Mouse (Mus musculus) forebrain, embryonic 14.5 days (tissue): ENCODE measurements around the gene Ifnar1. TPM values are rescaled to one million over a fixed set of nuclear protein-coding genes. Genes with fewer than 3 reads are reported as not detected.
A peak's percentile ranks its signal among the peaks of the same experiment; 100 is the strongest.

Experiments
- ATAC-seq: fragments of 200-750 bp; cut with Nextera tagmentation; 2 replicates; pipeline ENCODE4 v1.8.0; 2017; ENCODE audit warnings: mild to moderate bottlenecking, moderate library complexity
- DNase-seq: peaks from one replicate; pipeline ENCODE4 v3.0.0-alpha.2; 2015; ENCODE audit warnings: low spot score
- H3K27ac ChIP-seq: fragments of 300-500 bp; sonication (generic); 2 replicates; pipeline ENCODE4 v1.5.1; 2014; ENCODE audit warnings: low read depth, mild to moderate bottlenecking, control low read depth, low read length, moderate library complexity
- H3K27me3 ChIP-seq: fragments of 300-500 bp; sonication (generic); replicated peaks from 2 replicates; pipeline ENCODE4 v1.6.1; 2014; ENCODE audit warnings: low read length, control low read depth, mixed read lengths; ENCODE audit not compliant: control insufficient read depth, insufficient read depth
- H3K36me3 ChIP-seq: fragments of 300-500 bp; sonication (generic); 2 replicates; pipeline ENCODE4 v1.6.1; 2014; ENCODE audit warnings: low read length, control low read depth; ENCODE audit not compliant: control insufficient read depth, insufficient read depth
- H3K4me1 ChIP-seq: fragments of 300-500 bp; sonication (generic); 2 replicates; pipeline ENCODE4 v1.6.1; 2014; ENCODE audit warnings: antibody characterized with exemption, low read length, control low read depth; ENCODE audit not compliant: control insufficient read depth, insufficient read depth
- H3K4me2 ChIP-seq: fragments of 300-500 bp; sonication (generic); 2 replicates; pipeline ENCODE4 v1.6.1; 2014; ENCODE audit warnings: mild to moderate bottlenecking, control low read depth, low read length
- H3K4me3 ChIP-seq: fragments of 300-500 bp; sonication (generic); 2 replicates; pipeline ENCODE4 v1.5.1; 2014; ENCODE audit warnings: low read depth, low read length, control low read depth
- H3K9ac ChIP-seq: fragments of 300-500 bp; sonication (generic); 2 replicates; pipeline ENCODE4 v1.6.1; 2014; ENCODE audit warnings: mild to moderate bottlenecking, low read length, control low read depth, moderate library complexity
- H3K9me3 ChIP-seq: fragments of 300-500 bp; sonication (generic); replicated peaks from 2 replicates; pipeline ENCODE4 v1.6.1; 2016; ENCODE audit warnings: low read length, control low read depth, mixed read lengths; ENCODE audit not compliant: control insufficient read depth
- WGBS: fragments of 180-500 bp; shearing (Covaris S2); extraction: QIAGEN DNeasy Blood & Tissue Kit; methylation state at CpG from one replicate; pipeline ENCODE4 v1.1.7; 2014; 5-methylcytosine and 5-hydroxymethylcytosine counted together
- polyA plus RNA-seq: library from polyadenylated mRNA; unstranded; fragments of >200 nt; fragmentation: Nextera tagmentation; extraction: Ambion mirVana; gene quantifications from 2 replicates; pipeline ENCODE4 v1.2.1, GENCODE M21; 2014

Ifnar1 gene
- polyA plus RNA-seq, 1 experiment from 2014 or later, result 40.4 TPM

DNA sequence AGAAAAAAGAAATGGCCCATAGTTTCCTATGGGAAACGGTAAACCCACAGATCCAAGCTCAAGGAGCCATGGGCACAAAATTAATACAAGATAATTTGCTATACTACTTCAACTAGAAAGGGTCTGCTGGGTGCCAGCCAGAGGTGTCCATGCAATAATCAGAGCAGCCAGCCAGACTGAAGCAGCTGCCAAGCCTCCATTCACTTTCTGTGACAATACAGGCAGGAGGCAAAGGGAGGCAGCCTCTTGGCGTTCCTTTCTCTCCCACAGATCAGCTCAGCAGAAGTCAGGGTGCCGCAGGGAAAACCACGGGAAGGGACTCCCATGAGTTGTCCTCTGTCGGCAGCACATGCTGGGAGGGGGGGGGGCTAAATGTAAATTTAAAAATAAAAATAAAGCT, 26.1 kb upstream of the Ifnar1 start:
- Histone ChIP-seq H3K4me2 (no peak overlapping the region), H3K27ac (no peak overlapping the region), H3K36me3 (no peaks in the 10 kb centered on the region), H3K4me3 (no peak overlapping the region), H3K9ac (no peak overlapping the region), H3K4me1 (peaks cover 3% of the 10 kb centered on the region; the same call in 1 of the 2 replicates), H3K9me3 (no peaks in the 10 kb centered on the region), H3K27me3 (no peaks in the 10 kb centered on the region)
- WGBS, result 11% methylated on average over 5 of the region's 5 CpGs
- ATAC-seq, result peak; percentile 80
- DNase-seq, result peak; percentile 85

DNA sequence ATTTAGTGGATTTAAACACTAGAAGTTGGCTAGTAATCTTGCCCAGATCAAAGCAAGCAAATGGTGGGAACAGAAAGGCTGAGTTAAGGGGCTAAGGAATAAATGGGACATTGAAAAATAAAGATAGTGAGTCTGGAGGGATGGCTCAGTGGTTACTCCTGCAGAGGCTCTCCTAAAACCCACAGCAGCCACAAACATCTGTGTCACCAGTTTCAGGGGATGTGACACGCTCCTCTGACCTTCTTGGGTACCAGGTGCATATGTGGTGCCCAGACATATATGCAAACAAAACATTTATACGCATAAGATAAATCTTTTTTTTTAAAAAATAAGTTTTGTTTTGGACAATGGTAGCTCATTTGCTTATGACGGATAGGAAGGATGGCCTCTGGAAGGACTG, 25.6 kb upstream of the Ifnar1 start:
- ATAC-seq (no peak), DNase-seq (no peak)
- Histone ChIP-seq H3K9me3 (no peaks in the 10 kb centered on the region), H3K36me3 (no peaks in the 10 kb centered on the region), H3K4me1 (peaks cover 3% of the 10 kb centered on the region; the same call in 1 of the 2 replicates), H3K9ac (no peak overlapping the region), H3K4me2 (no peak overlapping the region), H3K27ac (no peak overlapping the region), H3K4me3 (no peak overlapping the region), H3K27me3 (no peaks in the 10 kb centered on the region)
- 89% methylated on average over 3 of the region's 3 CpGs for WGBS

DNA sequence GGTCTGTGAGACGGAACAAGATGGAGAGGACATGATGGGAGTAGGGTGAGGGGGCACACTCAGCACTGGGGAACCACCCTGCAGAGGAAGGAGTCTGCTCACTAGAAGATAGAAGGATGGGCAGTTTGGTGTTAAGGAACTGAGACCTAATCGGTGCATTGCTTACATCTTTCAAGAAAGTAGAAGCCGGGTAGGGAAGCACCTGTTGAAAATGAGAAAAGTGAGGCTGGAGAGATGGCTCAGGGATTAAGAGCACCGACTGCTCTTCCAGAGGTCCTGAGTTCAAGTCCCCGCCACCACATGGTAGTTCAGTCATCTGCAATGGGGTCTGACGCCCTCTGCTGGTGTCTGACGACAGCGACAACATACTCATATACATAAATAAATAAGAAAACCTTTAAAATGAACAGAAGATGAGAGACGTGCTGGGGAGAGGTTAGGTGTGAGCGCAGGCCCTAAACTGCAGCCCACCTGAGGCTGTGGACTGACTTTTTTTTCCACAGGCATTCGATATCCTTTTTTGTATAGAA, 25.1 kb upstream of the Ifnar1 start:
- no peak overlapping the region for H3K27ac ChIP-seq

DNA sequence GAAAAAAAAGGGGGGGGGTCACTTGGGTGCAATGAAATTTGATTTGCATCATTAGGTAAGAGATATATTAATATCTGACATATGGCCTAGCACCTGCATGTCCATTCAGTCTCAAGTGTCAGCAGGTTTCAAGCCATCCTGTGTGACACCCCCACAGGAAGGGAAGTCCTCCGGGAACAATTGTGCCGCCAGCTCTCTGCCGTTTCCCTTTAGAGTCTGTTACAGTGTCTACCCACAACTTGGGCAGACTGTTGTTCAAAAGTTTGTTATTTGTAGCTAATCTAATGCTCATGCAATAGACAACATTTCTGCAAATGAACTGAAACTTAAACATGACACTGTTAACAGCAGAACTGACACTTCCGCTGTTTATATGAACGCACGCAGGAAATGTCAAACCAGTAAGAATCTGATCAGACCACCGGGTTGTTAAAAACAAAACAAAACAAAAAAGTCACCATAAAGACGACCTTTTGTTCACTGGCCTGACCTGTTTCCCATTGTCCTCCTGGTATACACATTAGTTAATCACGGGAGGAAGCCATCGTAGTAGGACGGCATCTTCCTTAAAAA, 23.9 kb upstream of the Ifnar1 start:
- Histone ChIP-seq H3K36me3 (no peaks in the 10 kb centered on the region), H3K4me3 (no peak overlapping the region), H3K9me3 (no peaks in the 10 kb centered on the region), H3K27ac (no peak overlapping the region), H3K4me1 (peaks cover 14% of the 10 kb centered on the region), H3K4me2 (no peak overlapping the region), H3K9ac (no peak overlapping the region), H3K27me3 (no peaks in the 10 kb centered on the region)
- WGBS, result 77% methylated on average over 11 of the region's 11 CpGs
- DNase-seq (no peak), ATAC-seq (no peak)

More for the DNA sequence above, 25.1 kb upstream of the Ifnar1 start:
- Histone ChIP-seq H3K4me3 (no peak overlapping the region), H3K4me1 (peaks cover 3% of the 10 kb centered on the region; the same call in 1 of the 2 replicates), H3K36me3 (no peaks in the 10 kb centered on the region), H3K9me3 (no peaks in the 10 kb centered on the region), H3K9ac (no peak overlapping the region), H3K4me2 (no peak overlapping the region), H3K27me3 (no peaks in the 10 kb centered on the region)
- DNase-seq (no peak), ATAC-seq (no peak)
- 75% methylated on average over 11 of the region's 11 CpGs for WGBS

DNA sequence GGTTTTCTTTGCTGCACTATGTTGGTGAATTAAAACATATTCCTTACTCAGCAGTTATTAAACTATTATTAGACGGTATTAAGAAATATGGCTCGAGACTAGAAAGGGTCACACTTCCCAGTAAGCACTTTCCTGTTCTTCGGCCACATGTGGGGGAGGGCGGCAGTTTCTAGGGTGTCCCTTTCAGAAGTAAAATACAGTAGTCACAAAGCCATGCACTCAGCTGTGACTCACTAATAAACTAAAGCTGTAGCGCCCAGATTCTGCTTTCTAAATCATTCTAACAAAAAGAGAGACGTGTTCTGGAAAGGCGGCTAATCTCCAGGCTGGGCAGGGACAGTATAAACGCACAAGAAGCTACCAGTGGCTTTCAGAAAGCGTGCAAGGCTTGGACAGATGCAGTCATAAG, 23.3 kb upstream of the Ifnar1 start:
- Histone ChIP-seq H3K4me1 (peaks cover 20% of the 10 kb centered on the region), H3K27me3 (no peaks in the 10 kb centered on the region), H3K9ac (no peak overlapping the region), H3K27ac (no peak overlapping the region), H3K4me3 (no peak overlapping the region), H3K36me3 (no peaks in the 10 kb centered on the region), H3K4me2 (no peak overlapping the region), H3K9me3 (no peaks in the 10 kb centered on the region)
- 63% methylated on average over 9 of the region's 9 CpGs for WGBS
- DNase-seq (no peak), ATAC-seq (no peak)

DNA sequence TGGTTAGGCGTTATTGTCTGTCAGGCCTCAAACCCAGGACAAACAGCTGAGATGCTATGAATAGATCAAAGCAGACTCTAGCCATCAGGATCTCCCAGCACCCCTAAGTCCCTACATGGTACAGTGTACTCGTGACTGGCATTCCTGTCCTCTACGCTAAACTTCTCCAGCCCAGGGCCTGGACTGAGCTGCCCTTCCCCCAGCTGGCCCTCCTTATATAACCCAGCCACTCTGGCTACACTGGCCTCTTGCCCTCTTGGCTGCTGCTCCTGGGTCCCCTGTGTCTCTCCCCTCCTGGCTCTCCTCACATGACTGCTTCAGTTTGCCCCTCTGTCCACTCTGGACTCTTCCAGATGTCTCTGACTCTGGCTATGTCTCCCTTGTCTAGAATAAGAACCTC, 22.4 kb upstream of the Ifnar1 start:
- no peak for DNase-seq
- H3K9ac ChIP-seq, result no peak overlapping the region
- H3K9me3 ChIP-seq, result no peaks in the 10 kb centered on the region
- peaks cover 20% of the 10 kb centered on the region for H3K4me1 ChIP-seq
- no peak for ATAC-seq
- no peak overlapping the region for H3K4me2 ChIP-seq
- H3K36me3 ChIP-seq, result no peaks in the 10 kb centered on the region
- no peaks in the 10 kb centered on the region for H3K27me3 ChIP-seq
- WGBS, result 85% methylated on average over 3 of the region's 3 CpGs
- H3K27ac ChIP-seq, result no peak overlapping the region
- H3K4me3 ChIP-seq, result no peak overlapping the region

DNA sequence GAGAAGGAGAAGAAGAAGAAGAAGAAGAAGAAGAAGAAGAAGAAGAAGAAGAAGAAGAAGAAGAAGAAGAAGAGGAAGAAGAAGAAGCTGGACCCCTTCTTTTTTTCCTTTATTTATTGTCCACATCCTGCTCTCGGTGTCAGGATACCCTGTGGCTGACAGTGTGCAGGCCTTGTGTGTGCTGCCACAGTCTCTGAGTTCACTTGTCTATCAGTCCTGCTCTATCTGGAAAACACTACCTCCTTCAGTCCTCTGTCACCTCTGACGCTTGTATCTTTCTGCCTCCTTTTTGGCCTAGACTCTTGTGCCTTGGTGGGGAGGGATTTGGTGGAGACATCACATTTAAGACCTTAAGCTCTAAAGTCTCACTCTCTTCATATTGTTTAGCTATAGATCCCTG, 21.6 kb upstream of the Ifnar1 start:
- Histone ChIP-seq H3K9me3 (no peaks in the 10 kb centered on the region), H3K4me2 (no peak overlapping the region), H3K4me1 (peaks cover 20% of the 10 kb centered on the region), H3K9ac (no peak overlapping the region), H3K27ac (no peak overlapping the region), H3K27me3 (no peaks in the 10 kb centered on the region), H3K4me3 (no peak overlapping the region), H3K36me3 (no peaks in the 10 kb centered on the region)
- DNase-seq (no peak), ATAC-seq (no peak)
- WGBS, result 90% methylated on average over 2 of the region's 2 CpGs

DNA sequence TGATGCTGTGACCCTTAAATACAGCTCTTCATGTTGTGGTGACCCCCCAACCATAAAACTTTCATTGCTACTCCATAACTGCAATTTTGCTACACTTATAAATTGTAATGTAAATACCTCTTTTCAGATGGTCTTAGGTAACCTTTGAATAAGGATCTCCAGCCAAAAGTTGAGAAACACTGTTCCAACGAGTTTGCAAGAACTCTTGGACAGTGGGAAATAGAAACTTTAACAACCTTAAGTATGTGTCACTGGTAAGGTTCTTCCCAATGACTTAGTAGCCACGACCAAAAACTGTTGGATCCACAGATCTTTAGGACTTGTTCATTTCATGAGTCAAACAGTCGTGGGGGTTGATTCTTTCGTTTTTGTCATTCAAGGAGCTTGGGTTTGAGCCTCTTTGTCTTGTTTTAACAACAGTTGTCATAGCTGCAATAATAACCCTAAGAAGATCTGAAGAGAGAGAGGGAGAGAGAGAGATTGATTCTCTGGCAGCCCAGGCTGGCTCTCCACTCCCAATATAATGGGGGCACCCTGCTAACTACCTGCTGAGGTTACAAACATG, 21.1 kb upstream of the Ifnar1 start:
- no peak overlapping the region for H3K27ac ChIP-seq
- H3K4me2 ChIP-seq, result peak overlapping the region; percentile 91
- 86% methylated on average over 4 of the region's 4 CpGs for WGBS
- H3K9ac ChIP-seq, result peak overlapping the region; percentile 71; the same call in 1 of the 2 replicates
- peaks cover 20% of the 10 kb centered on the region for H3K4me1 ChIP-seq
- H3K36me3 ChIP-seq, result no peaks in the 10 kb centered on the region
- no peaks in the 10 kb centered on the region for H3K9me3 ChIP-seq
- DNase-seq (no peak), ATAC-seq (no peak)
- H3K4me3 ChIP-seq, result peak overlapping the region; percentile 59
- H3K27me3 ChIP-seq, result no peaks in the 10 kb centered on the region
